Mouse (Mus musculus): ENCODE measurements around the gene Mrps26.
A peak's percentile ranks its signal among the peaks of the same experiment; 100 is the strongest.

Mrps26 gene

GRCm38 (mm10) chr2:130576564-130576963, 13.0 kb downstream of the Mrps26 start:
- DNase-seq, result peak; percentile 64

DNA sequence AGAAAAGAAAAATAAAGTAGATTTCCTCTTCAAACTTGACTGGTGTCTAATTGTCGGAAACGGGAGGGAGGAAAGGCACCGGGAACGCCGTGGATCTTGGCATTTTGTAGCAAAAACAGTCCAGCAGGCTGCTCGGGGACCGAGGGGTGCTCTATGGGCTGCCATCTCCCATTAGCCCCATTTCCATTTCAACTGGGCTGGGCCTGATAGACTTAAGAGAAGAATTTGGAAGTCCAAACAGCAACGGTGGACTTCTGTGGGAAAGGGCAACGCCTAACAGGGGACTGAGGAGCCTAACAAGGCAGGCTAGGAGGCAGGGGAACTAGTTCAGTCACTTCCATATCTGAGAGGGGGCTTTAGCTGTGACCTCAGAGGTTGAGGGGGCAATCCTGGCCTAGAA, 13.5 kb downstream of the Mrps26 start:
- DNase-seq, result no peak

DNA sequence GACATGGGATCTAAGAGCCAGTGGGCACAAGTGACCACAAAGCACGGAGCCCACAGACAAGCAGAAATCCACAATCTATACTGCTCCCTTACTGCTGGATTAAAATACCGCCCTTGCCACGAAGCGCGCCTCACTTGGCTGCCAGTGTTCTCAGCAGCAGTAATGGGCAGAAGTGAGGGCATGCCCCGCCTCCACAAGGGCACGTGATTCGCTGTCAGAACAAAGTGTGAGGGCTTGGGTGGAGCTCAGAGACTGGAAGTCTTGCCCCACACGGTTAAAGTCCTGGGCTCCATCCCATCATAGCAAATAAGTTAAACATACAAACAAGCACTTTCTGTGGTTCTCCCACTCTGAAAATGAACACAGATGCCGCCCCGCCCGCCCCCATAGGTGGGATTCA, 14.1 kb downstream of the Mrps26 start:
- no peak for DNase-seq

GRCm38 (mm10) chr2:130578148-130578547, 14.6 kb downstream of the Mrps26 start:
- peak; percentile 58 for DNase-seq

GRCm38 (mm10) chr2:130579791-130580190, 16.2 kb downstream of the Mrps26 start:
- no peak for DNase-seq

DNA sequence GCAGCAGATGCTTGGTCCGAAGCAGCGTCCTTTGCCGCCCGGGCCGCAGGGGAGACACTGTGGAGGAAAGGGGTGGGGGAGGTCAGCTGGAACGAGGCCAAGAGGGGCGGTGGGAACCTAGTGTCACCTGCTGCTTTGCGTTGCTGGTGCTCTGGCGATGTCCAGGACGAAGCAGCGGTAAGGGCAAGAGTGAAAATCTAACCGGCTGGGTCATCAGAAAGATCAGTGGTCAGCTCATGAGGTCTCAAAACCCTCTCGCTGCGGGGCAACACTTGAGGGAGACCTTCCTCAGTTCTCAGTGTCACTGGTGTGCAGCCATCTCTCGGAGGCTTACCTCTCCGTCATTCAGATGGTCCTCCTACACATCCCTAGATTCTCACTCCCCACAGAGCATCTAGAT, 17.7 kb downstream of the Mrps26 start:
- DNase-seq, result no peak

DNA sequence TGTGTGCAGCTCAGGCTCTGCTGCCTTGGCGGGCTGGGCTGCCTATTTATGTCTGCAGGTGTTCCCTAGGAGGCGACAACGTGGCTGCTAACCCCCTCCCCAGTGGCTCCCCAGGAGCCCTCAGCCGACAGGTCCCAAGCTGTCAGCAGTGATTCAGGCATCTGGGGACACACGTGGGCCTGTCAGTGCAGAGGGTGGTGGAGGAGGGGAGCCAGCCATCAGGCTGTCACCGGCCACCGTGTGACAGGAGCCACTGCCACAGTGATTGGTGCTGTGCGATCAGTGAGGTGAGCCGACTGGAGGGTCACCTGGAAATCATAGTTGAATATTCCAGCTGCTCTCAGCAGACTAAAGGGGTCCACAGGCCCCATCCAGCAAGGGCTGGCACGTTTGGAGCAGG, 19.0 kb downstream of the Mrps26 start, which contains the start of gene Avp:
Avp (minus strand) TSS at position 3 of the 400 bp plus-strand sequence.
- no peak for DNase-seq

DNA sequence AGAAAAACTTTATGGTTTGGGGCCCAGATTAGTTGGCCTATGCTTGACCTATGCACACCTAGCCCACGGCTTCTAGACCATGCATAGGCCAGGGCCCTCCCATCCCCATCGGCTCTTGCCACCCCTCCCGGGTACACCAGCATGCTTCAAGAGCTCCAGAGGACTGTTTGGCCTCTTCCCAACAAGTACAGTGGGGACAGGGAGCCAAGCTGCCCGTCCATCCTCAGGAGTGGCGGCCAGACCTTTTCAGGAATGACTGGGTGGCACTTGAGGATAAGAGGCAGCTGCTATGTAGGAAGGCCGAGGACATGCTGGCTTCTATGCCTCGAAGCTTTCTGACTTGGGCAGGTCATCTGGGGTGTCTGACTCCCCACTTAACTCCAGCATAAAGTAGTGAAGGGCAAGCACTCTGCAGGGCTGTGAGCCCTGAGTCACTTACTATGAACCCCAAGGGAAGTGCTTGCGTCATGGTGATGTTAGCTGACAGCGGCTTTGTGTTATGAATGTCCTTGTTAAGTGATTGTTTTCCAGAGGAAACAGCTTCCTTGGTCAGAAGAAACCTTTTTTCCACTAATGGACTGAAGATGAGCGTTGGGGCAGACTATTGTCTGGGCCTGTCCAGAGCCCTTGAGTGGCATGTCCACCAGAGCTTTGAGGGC, 20.5 kb downstream of the Mrps26 start:
- no peak for DNase-seq

- DNase-seq, result no peak
Observed at GRCm38 (mm10) chr2:130586016-130586415, 22.5 kb downstream of the Mrps26 start.

- no peak for DNase-seq
Observed at GRCm38 (mm10) chr2:130588373-130588772, 24.8 kb downstream of the Mrps26 start.

DNA sequence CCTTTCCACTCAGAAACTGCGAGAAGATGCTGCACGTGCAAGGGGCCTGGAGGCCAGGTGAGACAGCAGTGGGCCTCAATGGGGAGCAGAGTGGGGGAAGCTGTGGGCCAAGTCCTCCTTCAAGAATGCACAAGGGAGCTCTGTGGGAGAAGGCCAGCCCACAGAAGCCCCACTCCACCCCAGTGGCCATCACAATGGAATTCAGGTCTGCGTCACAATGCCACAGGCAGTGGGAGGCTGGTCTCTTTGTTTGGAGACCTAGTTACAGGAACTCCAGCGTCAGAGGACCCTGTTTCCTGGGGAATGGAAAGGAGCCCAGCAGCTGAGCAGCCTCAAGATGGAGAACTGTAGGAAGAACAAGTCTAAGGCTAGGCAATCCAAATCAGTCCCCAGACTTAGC, 25.6 kb downstream of the Mrps26 start:
- no peak for DNase-seq

- DNase-seq, result no peak
Observed at GRCm38 (mm10) chr2:130589761-130590160, 26.2 kb downstream of the Mrps26 start.

DNA sequence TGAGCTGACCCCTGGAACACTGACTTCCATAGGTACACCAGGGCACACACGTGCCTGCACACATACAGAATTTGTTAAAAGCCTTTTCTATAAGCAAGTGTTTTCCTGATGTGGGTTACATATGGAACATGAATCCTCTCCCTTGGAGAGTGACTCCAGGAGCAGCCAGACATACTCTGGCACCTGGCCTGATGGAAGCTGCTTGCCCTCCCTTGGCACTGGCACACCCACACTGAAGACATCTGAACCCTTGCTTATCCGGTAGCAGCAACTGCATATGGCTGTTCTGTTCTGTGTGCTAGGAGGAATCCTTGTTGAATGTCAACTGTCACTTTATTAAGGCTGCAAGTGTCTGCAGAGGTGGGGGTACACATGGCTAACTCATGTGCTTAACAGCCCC, 27.5 kb downstream of the Mrps26 start:
- no peak for DNase-seq

- DNase-seq, result no peak
Observed at GRCm38 (mm10) chr2:130595596-130595995, 32.1 kb downstream of the Mrps26 start.

- DNase-seq, result no peak
Observed at GRCm38 (mm10) chr2:130597601-130598010, 34.1 kb downstream of the Mrps26 start.

GRCm38 (mm10) chr2:130598399-130598798, 34.9 kb downstream of the Mrps26 start:
- no peak for DNase-seq

- no peak for DNase-seq
Observed at GRCm38 (mm10) chr2:130602195-130602594, 38.7 kb downstream of the Mrps26 start.

DNA sequence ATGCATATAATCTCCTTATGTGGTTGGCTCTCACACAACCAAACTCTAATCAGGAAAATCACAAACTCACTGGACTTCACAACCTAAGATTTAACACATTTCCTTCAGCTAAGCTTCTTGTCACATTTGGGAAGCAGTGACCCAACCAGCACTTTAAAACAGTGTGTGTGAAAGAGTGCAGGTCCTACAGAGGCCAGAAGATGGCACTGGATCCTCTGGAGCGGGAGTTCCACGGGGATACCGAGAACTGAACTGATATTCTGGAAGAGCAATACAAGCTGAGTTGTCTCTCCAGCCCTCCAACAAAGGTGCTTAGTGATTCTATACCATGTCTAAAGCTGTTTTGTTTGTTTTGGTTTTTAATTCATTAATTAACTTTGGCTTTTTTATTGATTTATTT, 49.5 kb downstream of the Mrps26 start:
- no peak for DNase-seq
